Mouse (Mus musculus): Measurements from ENCODE around the gene Taldo1.
A peak's percentile ranks its signal among the peaks of the same experiment; 100 is the strongest.
"Not testable (repeated sequence)": the region's sequence is repeated elsewhere in the genome, so short reads cannot be mapped to it uniquely, and the experiment has no call there.

Taldo1 gene

DNA sequence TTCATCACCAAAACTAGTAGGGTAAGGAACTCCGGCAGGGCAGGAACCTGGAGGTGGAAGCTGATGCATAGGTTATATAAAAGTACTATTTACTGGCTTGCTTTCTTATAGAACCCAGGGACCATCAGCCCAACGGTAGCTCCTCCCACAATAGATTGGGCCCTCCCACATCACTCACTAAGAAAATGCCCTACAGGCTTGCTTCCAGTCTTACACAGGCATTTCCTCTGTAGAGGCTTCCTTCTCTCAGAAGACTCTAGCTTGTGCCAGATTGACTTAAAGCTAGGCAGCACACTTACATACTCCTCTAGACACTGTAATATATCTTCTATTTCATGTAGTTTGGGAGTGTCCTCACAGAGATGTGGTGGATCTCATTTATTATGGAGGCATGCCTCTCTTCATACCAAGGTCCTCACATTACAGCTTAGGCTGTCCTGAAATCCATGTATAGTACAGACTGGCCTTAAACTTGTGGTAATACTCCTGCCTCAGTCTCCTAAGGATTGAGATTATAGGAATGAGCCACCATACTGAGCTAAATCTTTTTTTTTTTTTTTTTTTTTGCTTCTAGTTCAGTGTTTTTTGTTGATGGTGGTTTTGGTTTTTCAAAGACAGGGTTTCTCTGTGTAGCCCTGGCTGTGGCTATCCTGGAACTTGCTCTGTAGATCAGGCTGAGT, 4.1 kb upstream of the Taldo1 start:
- no peak for DNase-seq (ENCODE audit: low spot score in 2 of 2)

DNA sequence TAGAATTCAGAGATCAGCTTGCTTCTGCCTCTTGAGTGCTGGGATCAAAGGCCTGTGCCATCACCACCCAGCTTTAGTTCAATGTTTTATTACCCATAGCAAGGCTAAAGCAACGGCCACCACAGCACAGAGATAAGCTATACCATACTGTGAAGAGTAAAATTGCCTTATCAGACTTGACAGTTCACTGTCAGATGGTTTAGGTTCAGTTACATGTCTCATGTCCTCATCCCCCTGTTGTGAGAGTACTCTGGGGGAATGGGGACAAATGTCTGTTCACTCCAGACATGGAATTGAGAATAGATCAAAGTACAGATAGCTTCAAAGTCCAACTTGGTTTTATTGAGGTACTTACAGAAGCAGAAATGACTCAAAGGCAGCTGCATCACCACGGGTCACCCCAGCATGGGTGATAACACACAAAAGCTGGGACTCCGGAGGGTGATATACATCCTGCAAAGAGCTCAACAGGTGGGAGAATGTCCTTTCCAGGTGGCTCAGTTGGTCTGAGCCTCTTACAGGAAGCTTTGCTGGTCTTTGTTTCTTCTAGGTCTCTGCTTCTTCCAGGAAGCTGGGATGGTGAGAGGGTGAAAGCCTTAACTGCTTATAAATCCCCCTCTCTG, 3.4 kb upstream of the Taldo1 start:
- no peak for DNase-seq (ENCODE audit: low spot score in 2 of 2)

GRCm38 (mm10) chr7:141390326-141391259, 1.4 kb upstream of the Taldo1 start:
- no peak for DNase-seq (ENCODE audit: low spot score in 2 of 2)

DNA sequence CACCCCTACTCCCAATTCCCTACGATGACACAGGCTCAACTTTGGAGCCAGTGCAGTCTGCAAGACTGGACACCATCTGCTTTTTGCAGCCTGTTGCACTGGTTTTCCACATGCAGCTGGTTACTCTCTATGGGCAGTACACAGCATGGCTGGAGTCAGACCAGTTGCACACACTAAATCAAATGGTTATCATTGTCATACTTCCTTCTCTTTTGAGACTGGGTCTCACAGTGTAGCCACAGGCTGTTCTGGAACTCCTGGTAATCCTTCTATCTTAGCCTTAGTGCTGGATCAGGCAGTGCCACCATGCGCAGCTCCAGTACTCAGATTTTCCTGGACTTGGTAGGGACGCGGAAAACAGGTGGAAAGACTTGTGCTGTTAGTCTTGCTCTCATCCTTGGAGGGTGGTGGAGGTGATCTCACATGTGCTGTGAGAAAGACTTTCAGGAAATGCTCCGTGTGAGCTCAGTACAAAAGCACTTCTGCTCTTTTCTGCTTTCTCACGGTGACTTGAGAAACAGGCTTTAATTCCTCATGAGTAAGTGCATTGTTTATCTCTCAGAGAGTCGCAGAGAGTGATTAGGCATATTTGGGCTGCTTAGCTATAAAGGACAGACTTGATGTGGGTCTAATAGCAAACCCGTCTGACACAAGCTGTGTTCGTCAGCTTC, 688 bp downstream of the Taldo1 start:
- peak in 1 of 2 experiments; percentile 63 for DNase-seq (ENCODE audit: low spot score in 2 of 2)

GRCm38 (mm10) chr7:141394158-141394557, 2.2 kb downstream of the Taldo1 start:
- peak in 1 of 2 experiments; percentile 43 for DNase-seq (ENCODE audit: low spot score in 2 of 2)

DNA sequence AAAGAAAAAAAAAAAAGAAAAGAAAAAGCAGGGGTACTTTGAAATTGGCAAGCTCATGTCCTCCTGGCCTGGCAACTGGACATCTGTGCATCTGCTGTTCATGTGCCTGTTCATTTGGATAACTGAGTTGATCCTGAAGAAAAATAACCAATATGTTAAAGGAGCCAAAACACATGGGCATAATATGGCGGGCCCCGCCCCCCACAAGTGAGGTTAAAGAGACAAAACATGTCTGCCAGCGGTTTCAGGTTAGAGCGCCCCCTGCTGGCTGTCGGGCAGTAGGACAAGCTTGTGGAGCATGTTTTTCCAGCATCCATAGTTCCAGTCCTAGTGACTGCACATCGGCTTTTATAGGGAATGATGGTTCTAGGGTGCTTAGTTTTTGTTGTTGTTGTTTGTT, 2.8 kb downstream of the Taldo1 start:
- DNase-seq (ENCODE audit: low spot score in 2 of 2), result peak; percentile 44 to 70

- no peak for DNase-seq (ENCODE audit: low spot score in 2 of 2)
Measured at GRCm38 (mm10) chr7:141395348-141395747, 3.3 kb downstream of the Taldo1 start.

- peak; percentile 43 for DNase-seq (ENCODE audit: low spot score in 2 of 2)
Measured at GRCm38 (mm10) chr7:141403305-141403704, 11.3 kb downstream of the Taldo1 start.

GRCm38 (mm10) chr7:141405466-141405865, 13.5 kb downstream of the Taldo1 start:
- DNase-seq (ENCODE audit: low spot score in 2 of 2), result no peak

DNA sequence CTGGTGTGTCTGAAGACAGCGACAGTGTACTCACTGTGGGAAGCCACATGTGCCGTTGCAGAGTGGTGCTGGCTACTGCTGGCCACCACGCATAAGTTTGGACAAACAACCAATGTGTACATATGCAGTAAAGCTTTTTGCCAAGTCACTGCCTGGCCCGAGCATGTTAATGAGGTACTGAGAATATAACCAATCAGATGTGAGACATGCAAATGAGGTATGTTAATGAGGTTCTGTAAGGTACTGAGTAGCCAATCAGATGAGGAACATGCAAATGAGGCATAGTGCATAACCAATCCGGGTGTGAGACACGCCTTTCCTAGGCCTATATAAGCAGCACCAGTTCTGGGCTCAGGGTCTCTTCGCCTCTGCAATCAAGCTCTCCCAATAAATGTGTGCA, 15.7 kb downstream of the Taldo1 start:
- DNase-seq (ENCODE audit: low spot score in 2 of 2), result not testable (repeated sequence)

GRCm38 (mm10) chr7:141408833-141409232, 16.8 kb downstream of the Taldo1 start:
- peak; percentile 71 to 76 for DNase-seq (ENCODE audit: low spot score in 2 of 2)

DNA sequence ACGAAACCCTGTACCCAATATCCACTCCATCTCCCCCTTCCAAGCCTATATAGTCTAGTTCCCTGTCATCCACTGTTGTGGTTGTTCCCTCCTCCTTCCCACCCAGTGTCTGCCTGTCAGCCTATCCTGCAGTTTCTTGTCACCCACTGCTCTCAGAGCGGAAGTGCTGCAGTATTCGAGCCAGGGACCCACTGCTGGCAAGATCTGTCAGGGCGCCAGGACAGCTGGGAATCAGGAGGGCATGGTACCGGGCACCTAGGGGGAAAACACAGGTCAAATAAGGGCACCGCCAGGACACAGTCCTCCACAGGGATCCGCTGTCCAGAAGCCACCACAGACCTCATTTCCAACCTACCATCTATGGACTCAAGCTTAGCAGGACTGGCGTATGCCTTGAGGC, 18.6 kb downstream of the Taldo1 start:
- no peak for DNase-seq (ENCODE audit: low spot score in 2 of 2)

- DNase-seq (ENCODE audit: low spot score in 2 of 2), result no peak
Measured at GRCm38 (mm10) chr7:141411667-141412066, 19.7 kb downstream of the Taldo1 start.

- no peak for DNase-seq (ENCODE audit: low spot score in 2 of 2)
Measured at GRCm38 (mm10) chr7:141413331-141413730, 21.3 kb downstream of the Taldo1 start.

DNA sequence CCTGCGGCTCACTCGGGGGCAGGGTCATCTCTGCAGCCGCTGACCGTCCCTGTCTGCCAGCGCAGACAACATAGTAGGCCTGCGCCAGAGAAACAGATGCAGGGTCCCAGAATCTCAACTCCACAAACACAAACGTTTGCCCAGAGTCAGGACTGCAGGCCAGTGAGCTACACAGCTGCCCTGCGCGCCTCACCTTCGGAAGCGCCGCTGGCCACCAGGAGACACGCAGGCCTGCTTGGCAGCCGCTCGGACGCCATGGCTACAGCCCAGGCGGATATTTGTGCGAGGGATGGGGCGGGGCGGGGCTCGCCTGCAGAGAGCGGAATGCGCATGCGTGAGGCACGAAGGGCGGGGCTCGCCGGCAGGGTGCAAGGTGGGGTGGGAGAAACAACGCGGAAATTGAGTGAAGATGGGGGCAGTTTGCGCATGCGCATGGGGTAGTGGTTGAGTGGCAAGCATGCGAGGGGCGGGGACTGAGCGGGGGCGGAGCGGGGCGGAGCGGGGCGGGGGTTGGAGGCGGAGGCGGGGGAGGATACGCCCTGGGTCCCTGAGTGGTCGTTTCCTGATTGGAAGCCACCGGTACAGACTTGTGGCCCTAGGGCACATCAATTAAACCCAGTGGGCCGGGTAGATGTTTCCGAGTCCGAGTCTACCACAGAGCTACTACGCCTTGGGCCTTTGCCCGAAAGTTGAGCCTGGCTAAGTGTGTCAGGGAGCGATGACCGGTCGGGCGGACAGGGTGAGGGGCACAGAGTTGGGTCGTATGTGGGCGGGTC, 22.0 kb downstream of the Taldo1 start, which contains the start of gene Gatd1:
Gatd1 (minus strand) TSS at position 328 of the 776 bp plus-strand sequence.
- peak; percentile 99 to 100 for DNase-seq (ENCODE audit: low spot score in 2 of 2)

DNA sequence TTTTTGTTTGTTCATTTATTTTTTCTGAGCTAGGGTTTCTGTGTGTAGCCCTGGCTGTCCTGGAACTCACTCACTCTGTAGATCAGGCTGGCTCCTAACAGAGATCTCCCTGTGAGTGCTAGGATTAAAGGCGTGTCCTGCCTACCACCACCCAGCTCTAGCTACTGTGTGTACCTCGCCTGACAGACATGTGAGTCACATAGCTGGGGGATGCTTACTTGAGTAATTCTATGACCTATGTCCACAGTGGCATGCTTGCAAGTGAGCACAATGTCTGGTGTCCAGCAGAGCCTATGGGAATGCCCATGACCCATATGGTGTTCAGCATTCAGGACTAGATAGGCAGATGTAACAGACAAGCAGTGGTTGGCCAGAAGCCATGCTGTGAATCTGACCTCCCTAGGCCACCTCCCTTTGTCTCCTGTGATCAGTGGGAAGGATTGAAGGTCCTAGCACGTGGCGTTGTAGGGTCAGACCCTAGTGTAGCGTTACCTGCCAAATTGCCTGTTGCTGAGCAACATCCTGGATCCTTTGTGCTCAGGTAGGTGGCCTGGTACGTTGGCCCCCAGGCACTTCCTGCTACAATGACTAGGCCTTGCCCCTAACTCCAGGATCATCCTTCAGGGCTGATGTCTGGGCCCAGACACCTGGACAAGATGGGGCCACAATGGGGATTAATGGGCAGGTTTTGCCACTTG, 24.3 kb downstream of the Taldo1 start:
- DNase-seq (ENCODE audit: low spot score in 2 of 2), result no peak

GRCm38 (mm10) chr7:141417731-141418681, 26.0 kb downstream of the Taldo1 start:
- DNase-seq (ENCODE audit: low spot score in 2 of 2), result no peak

- no peak for DNase-seq (ENCODE audit: low spot score in 2 of 2)
Measured at GRCm38 (mm10) chr7:141418970-141419369, 27.0 kb downstream of the Taldo1 start.

DNA sequence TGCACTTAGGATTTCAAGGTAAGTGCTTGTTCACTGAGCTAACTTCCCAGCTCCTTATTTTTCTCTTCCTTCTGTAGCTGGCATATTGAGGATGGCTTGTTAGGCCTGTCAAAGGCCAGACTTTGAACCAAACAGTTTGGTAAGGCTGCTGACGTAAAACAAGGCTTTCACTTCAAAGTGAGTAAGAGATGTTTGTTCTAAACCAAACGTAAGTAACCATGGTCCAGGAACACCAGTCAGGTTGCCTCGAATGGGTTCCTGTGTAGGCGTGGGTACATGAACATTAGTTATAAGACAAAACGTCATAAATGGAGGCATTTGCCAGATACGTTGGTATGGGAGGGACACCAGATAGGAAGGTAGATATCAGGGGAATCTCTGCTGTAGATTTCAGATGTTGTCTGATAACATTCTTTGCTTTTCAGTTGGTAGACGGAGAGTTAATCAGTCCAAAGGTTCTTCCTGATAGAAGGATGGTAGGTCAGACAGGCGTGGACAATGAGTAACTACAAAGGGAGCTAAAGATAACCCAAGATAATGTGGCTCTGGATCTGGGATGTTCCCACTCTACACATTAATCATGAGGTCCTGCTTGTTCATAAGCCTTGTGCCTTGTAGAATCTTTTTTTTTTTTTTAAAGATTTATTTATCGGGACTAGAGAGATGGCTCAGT, 28.2 kb downstream of the Taldo1 start:
- no peak for DNase-seq (ENCODE audit: low spot score in 2 of 2)
